Mouse (Mus musculus) heart, postnatal 36 days (tissue): Measurements from ENCODE around the gene Dhx16. TPM values are rescaled to one million over a fixed set of nuclear protein-coding genes. Genes with fewer than 3 reads are reported as not detected.
"Not testable (repeated sequence)": the region's sequence is repeated elsewhere in the genome, so short reads cannot be mapped to it uniquely, and the experiment has no call there.

Experiments used
- DNase-seq, 2 experiments: peaks; one replicate each; pipeline ENCODE4 v3.0.0; 2021 to 2022
- intact Hi-C: fragments of 180-260 bp; cut with DNase I; formaldehyde crosslinking; loops from one replicate; pipeline ENCODE4 v1.15.1; 2025
- total RNA-seq, 2 experiments: library from RNA; stranded (reverse); gene quantifications; 2 replicates each; pipeline ENCODE4 v1.2.3; 2021

Gene Dhx16
- total RNA-seq, 2 experiments from 2014 or later, result 19.2 to 22.2 TPM

GRCm38 (mm10) chr17:35917463-35918251 is 38.0 kb downstream of the Dhx16 start:
- DNase-seq, result peak; percentile 46 to 59
- intact Hi-C loops, result loop anchor here (2.0 kb wide), 2 partner anchors 51 to 81 kb away; no protein-coding TSS in a partner anchor

GRCm38 (mm10) chr17:35918276-35919059 is 38.8 kb downstream of the Dhx16 start:
- DNase-seq, result peak; percentile 53 to 62
- intact Hi-C loops, result no loop called here

- intact Hi-C loops, result no loop called here
Observed at GRCm38 (mm10) chr17:35919060-35919715, 39.6 kb downstream of the Dhx16 start.

GRCm38 (mm10) chr17:35919864-35920301 is 40.3 kb downstream of the Dhx16 start:
- intact Hi-C loops, result loop anchor here (5.0 kb wide), 1 partner anchor 62 kb away; the partner anchor contains the start of gene Prr3

More at GRCm38 (mm10) chr17:35919060-35919715, 39.6 kb downstream of the Dhx16 start:
- DNase-seq, result peak; percentile 90 to 94

GRCm38 (mm10) chr17:35920384-35920783 is 40.8 kb downstream of the Dhx16 start:
- intact Hi-C loops, result loop anchor here (5.0 kb wide), 1 partner anchor 62 kb away; the partner anchor contains the start of gene Prr3
- DNase-seq, result no peak

More at GRCm38 (mm10) chr17:35919864-35920301, 40.3 kb downstream of the Dhx16 start:
- no peak for DNase-seq

- intact Hi-C loops, result loop anchor here (5.0 kb wide), 1 partner anchor 61 kb away; the partner anchor contains the start of gene Prr3
- DNase-seq, result no peak
Observed at GRCm38 (mm10) chr17:35920862-35921562, 41.4 kb downstream of the Dhx16 start.

GRCm38 (mm10) chr17:35921710-35922109 is 42.1 kb downstream of the Dhx16 start:
- no peak for DNase-seq
- intact Hi-C loops, result loop anchor here (5.0 kb wide), 1 partner anchor 61 kb away; the partner anchor contains the start of gene Prr3

- DNase-seq, result no peak
- intact Hi-C loops, result loop anchor here (5.0 kb wide), 1 partner anchor 60 kb away; the partner anchor contains the start of gene Prr3
Observed at GRCm38 (mm10) chr17:35922566-35922965, 42.9 kb downstream of the Dhx16 start.

- DNase-seq, result no peak
- intact Hi-C loops, result loop anchor here (5.0 kb wide), 1 partner anchor 59 kb away; the partner anchor contains the start of gene Prr3
Observed at GRCm38 (mm10) chr17:35923281-35923680, 43.7 kb downstream of the Dhx16 start.

- no peak for DNase-seq
- intact Hi-C loops, result no loop called here
Observed at GRCm38 (mm10) chr17:35927471-35927870, 47.9 kb downstream of the Dhx16 start.

- intact Hi-C loops, result no loop called here
- DNase-seq, result no peak
Observed at GRCm38 (mm10) chr17:35929534-35929933, 49.9 kb downstream of the Dhx16 start.

GRCm38 (mm10) chr17:35930627-35931026 is 51.0 kb downstream of the Dhx16 start:
- no peak for DNase-seq
- intact Hi-C loops, result loop anchor here (10.0 kb wide), 2 partner anchors 104 to 134 kb away; partner anchors contain the start of gene H2-T23

- intact Hi-C loops, result loop anchor here (10.0 kb wide), 2 partner anchors 102 to 132 kb away; partner anchors contain the start of gene H2-T23
Observed at GRCm38 (mm10) chr17:35932608-35933007, 53.0 kb downstream of the Dhx16 start.

GRCm38 (mm10) chr17:35935763-35936162 is 56.1 kb downstream of the Dhx16 start:
- not testable (repeated sequence) for DNase-seq
- intact Hi-C loops, result loop anchor here (5.0 to 10.0 kb wide), 4 partner anchors 99 to 257 kb away; partner anchors contain the start of genes H2-T23 and H2-T3

More at GRCm38 (mm10) chr17:35932608-35933007, 53.0 kb downstream of the Dhx16 start:
- no peak for DNase-seq

GRCm38 (mm10) chr17:35937700-35938348 is 58.2 kb downstream of the Dhx16 start:
- DNase-seq, result peak; percentile 31 to 52
- intact Hi-C loops, result loop anchor here (1.0 to 10.0 kb wide), 5 partner anchors 55 to 254 kb away; partner anchors contain the start of genes H2-T23 and H2-T3

- intact Hi-C loops, result loop anchor here (5.0 to 10.0 kb wide), 4 partner anchors 96 to 253 kb away; partner anchors contain the start of genes H2-T23 and H2-T3
- DNase-seq, result no peak
Observed at GRCm38 (mm10) chr17:35939108-35939507, 59.5 kb downstream of the Dhx16 start.

GRCm38 (mm10) chr17:35939941-35940340 is 60.3 kb downstream of the Dhx16 start:
- intact Hi-C loops, result loop anchor here (5.0 to 10.0 kb wide), 4 partner anchors 95 to 252 kb away; partner anchors contain the start of genes H2-T23 and H2-T3
- no peak for DNase-seq
